Mouse (Mus musculus) lung, postnatal 4 days (tissue): Measurements from ENCODE around the gene Pdpk1.

Source experiments
- DNase-seq, 2 experiments: peaks; one replicate each; pipeline ENCODE4 v3.0.0; 2021

Gene Pdpk1

GRCm38 (mm10) chr17:24035087-24035486, 115.6 kb downstream of the Pdpk1 start:
- no peak for DNase-seq

DNA sequence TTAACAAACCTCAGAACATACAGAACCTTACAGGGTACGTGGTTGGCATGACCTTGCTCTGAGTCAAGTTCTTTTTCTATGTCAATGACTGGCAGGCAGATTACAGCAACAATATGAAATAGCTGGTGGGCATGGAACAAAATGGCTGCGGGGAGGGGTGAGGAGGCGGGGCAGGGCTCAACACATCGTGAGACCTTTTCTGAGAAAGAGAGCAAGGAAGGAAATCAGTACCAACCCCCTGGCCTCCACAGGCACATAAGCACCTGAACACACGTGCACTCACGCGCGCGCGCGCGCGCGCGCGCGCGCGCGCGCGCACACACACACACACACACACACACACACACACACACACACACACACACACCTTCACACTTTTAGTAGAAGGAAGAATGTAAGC, 120.2 kb downstream of the Pdpk1 start:
- DNase-seq: no peak

DNA sequence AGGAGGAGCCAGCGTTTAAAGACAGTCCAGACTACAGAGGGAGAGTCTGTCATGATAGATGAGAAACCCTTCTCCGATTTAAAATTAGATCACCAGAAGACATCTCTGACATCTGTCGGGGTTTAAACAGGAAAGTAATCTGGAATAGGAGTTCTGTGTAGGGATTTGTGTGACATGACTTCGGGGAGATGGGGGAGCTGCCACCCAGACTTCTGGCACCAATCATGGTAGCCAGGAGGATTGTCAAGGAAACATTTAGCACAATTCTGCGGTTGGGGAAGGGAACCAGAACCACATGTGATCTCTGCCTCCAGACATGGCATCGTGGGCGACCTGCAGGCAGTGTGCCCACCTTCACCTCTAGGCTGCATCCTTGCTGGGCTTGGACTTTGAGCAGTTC, 121.2 kb downstream of the Pdpk1 start:
- no peak for DNase-seq
